Mouse (Mus musculus) hindbrain, embryonic 13.5 days (tissue): Measurements from ENCODE around the gene BC030867. TPM values are rescaled to one million over a fixed set of nuclear protein-coding genes. Genes with fewer than 3 reads are reported as not detected.

Experiments used
- microRNA-seq: library from miRNA; unstranded; fragments of <30 nt; microRNA quantifications from one replicate; pipeline ENCODE4, GENCODE M21; 2016
- polyA plus RNA-seq: library from polyadenylated mRNA; unstranded; fragments of >200 nt; fragmentation: Nextera tagmentation; extraction: Ambion mirVana; gene quantifications from 2 replicates; pipeline ENCODE4 v1.2.1, GENCODE M21; 2015

BC030867 gene
- polyA plus RNA-seq, 1 experiment from 2014 or later, result 3.8 TPM

Small RNA genes within 50 kb of the gene (microRNA-seq; reads per million reads assigned to microRNA genes)
- 0.70 reads per million for gene Mir8101

Other genes with a start within 250 kb of the BC030867 start
- gene Mpp3, start 220.4 kb upstream of the BC030867 start, polyA plus RNA-seq, result 43.5 and 45.9 TPM in 2 replicates
- gene Cd300lg, start 207.4 kb upstream of the BC030867 start, polyA plus RNA-seq, result 0.38 and 0.53 TPM in 2 replicates
- gene Mpp2, start 160.4 kb upstream of the BC030867 start, polyA plus RNA-seq, result 24.1 and 24.9 TPM in 2 replicates
- gene Ppy, start 147.6 kb upstream of the BC030867 start, polyA plus RNA-seq, result not detected in 2 replicates
- gene Pyy, start 141.1 kb upstream of the BC030867 start, polyA plus RNA-seq, result 3.3 and 7.5 TPM in 2 replicates
- not detected in 2 replicates for gene Nags, start 103.4 kb upstream of the BC030867 start, polyA plus RNA-seq
- gene Tmem101, start 92.5 kb upstream of the BC030867 start, polyA plus RNA-seq, result 37.9 and 38.1 TPM in 2 replicates
- gene Lsm12, start 63.6 kb upstream of the BC030867 start, polyA plus RNA-seq, result 144 and 148 TPM in 2 replicates
- gene G6pc3, start 59.3 kb upstream of the BC030867 start, polyA plus RNA-seq, result 30.0 and 37.2 TPM in 2 replicates
- gene Hdac5, start 18.7 kb upstream of the BC030867 start, polyA plus RNA-seq, result 82.0 and 85.4 TPM in 2 replicates
- not detected in 2 replicates for gene Asb16, start 19.9 kb downstream of the BC030867 start, polyA plus RNA-seq
- 81.3 and 82.8 TPM in 2 replicates for gene Tmub2, start 36.0 kb downstream of the BC030867 start, polyA plus RNA-seq
- 29.2 and 29.9 TPM in 2 replicates for gene Atxn7l3, start 47.7 kb downstream of the BC030867 start, polyA plus RNA-seq
- 77.1 and 82.7 TPM in 2 replicates for gene Ubtf, start 70.9 kb downstream of the BC030867 start, polyA plus RNA-seq
- 4.4 and 5.0 TPM in 2 replicates for gene Slc4a1, start 117.3 kb downstream of the BC030867 start, polyA plus RNA-seq
- gene Rundc3a, start 144.5 kb downstream of the BC030867 start, polyA plus RNA-seq, result 135 and 144 TPM in 2 replicates
- 139 and 147 TPM in 2 replicates for gene Slc25a39, start 159.1 kb downstream of the BC030867 start, polyA plus RNA-seq
- gene Grn, start 181.4 kb downstream of the BC030867 start, polyA plus RNA-seq, result 76.5 and 77.3 TPM in 2 replicates
- 15.9 and 17.1 TPM in 2 replicates for gene Fam171a2, start 198.8 kb downstream of the BC030867 start, polyA plus RNA-seq
- gene Itga2b, start 221.2 kb downstream of the BC030867 start, polyA plus RNA-seq, result 5.9 and 6.2 TPM in 2 replicates